Mouse (Mus musculus): Measurements from ENCODE around the gene Cyb5r3.

GRCm38 (mm10) chr15:83172492-83173429 lies at the start of gene Cyb5r3:
- no peak for TF ChIP-seq CTCF (IDR thresholded peaks at IDR 0.05; ENCODE audit: extremely low read depth, insufficient read depth, insufficient read length, insufficient replicate concordance)
- TF ChIP-seq POLR2A (IDR thresholded peaks at IDR 0.05; ENCODE audit: low read depth, low read length): no peak

Data from spleen, adult 2 months (tissue).